Mouse (Mus musculus) mature B cell (primary cell): ENCODE results near the gene Ppp3r1.
"Not testable (repeated sequence)": the region's sequence is repeated elsewhere in the genome, so short reads cannot be mapped to it uniquely, and the experiment has no call there.

Experiments used
- in situ Hi-C: fragments of 300-500 bp; cut with MboI; formaldehyde crosslinking; loops from 2 replicates; pipeline ENCODE4 v1.14.3; 2019

Gene Ppp3r1

DNA sequence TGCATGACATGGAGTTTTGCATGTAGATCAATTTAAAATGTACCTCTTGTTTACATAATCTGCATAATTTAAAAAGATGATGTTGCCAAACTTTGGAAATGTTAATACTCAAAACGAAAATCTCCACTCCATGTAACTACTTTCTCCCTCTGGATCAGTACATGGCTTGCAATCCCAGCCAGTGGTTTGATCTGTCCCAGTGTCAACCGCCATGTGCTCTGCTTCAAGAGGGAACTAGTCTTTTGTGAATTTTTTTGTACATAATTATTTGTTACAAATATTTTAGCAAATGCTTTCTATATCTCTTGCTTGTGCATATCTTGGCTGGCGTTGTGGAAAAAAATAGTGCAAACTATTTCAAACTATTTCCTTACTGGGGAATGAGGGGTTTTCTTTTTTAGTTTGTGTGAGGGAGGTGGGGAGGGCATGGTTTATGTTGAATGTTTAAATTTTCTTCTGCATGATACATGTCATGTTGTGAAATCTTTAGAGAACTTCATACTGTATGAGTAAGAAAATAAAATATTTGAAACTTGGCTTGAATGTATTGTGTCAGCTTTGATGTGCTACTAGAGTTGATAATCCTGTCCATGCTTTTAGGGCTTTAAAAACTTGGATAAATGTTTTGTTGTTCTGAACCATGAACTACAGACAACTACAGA is 40.9 kb downstream of the Ppp3r1 start:
- in situ Hi-C loops: no loop called here

DNA sequence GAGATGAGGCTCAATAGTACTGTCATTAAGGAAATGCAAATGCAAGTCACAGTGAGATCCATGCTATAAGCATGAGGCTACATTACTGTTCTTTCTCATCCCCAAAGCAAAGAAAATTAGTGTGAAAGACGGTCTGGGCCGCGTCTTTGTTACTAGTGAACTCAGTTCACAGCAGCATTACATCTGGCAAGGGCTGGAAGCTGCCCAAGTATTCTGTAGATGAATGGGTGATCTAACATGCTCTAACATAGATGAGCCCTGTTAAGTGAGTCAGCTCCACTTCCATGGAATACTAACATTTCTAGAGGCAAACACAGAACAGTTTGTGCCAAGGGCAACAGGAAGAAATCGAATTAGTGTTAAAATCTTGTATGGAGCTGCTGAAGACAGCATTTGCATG is 41.9 kb downstream of the Ppp3r1 start:
- in situ Hi-C loops: no loop called here

DNA sequence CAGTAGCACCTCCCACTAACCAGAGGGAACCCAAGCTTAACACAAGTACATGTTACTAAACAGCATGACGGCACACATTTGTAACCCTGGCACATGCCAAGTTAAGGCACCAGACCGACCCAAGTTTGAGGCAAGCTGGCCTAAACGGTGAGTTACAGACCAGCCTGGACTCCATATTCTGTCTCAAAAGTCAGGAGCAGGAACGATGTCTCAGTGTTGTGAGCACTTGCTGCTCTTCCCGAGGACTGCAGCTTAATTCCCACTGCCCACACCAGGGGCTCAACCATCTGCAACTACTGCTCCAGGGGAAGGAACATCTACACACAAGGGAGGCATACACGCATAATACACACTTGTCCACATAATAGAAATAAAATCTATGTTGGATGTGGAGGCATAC is 43.4 kb downstream of the Ppp3r1 start:
- in situ Hi-C loops: no loop called here

DNA sequence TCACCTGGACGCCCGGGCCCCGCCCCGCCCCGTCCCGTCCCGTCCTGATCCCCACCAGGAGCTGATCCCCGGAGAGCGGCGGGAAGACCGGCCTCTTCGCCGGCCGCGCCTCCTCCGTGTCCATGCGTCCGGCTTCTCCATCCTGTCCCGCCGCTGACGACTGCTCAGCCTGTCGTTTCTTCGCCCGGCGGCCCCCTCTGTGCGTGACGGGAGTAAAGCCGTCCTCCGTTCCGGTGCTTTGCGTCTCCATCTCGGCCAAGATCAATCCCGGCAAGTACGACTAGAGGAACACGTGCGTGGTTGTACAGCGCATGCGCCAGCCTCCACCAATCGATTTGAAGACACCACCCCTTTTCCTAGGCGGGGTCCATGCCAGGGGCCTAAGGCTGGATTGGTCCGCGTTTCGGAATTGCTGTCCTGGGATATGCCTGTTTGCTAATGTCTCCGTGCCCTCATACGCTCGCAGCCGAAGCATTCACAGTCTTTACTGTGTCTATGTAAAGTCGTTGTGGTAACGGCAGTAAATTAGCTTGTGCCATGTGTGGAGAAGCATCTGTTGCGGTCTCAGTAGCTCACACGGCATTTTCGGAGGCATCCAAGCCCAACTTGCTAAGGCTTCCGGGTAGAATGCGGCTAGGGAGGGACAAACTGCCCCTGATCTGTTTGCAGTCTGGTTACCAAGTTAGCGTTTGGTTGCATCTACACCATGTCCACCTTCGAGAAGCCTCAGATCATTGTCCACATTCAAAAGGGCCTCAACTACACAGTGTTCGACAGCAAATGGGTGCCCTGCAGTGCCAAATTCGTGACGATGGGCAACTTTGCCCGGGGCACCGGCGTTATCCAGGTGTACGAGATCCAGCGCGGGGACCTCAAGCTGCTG is 52.4 kb downstream of the Ppp3r1 start, which contains the start of gene Pno1:
Gene Pno1 (minus strand): TSS at position 311 of the 883 bp plus-strand sequence.
- in situ Hi-C loops: no loop called here

DNA sequence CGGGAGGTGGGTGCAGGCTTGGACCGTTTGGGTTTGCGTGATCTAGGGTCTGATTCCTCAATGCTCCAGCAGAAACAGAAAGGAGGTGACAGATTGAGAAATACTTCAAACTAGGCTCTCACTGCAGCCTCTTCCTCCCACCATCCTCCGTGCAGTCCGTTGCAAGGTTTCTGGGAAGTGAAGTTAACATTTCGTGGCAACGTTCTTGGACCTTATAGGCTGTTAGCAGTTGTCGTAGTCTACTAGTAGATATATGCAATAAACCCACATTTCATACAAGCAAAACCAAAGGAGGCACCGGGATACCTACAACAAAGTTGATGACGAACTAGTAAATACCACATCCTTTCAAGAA is 53.1 kb downstream of the Ppp3r1 start:
- in situ Hi-C loops: no loop called here

DNA sequence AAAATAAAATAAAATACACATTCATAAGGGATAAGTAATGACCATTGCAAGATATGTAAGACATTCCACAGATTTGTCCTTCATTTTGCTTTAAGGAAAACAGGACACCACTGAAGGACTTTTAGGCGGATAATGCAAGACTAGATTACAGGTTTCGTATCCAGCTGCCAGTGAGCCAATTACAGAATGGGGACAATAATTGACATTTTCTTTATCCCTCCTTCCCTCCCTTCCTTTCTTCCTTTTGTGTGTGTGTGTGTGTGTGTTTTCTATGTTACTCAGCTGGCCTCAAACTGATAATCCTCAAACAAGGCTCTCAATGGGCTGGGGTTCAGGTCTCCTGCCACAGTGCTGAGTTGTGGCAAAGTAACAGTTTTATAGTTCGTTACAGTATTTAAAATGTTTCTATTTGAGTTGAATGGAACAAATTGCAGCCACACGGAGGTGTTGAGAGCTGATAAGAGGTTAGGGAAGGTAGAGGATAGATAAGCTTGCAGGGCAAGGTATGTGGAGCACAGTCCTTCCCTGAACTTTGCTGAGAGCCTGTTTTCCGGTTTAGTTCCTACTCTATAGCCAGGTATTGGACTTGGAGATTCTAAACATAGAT is 53.9 kb downstream of the Ppp3r1 start:
- in situ Hi-C loops: no loop called here

DNA sequence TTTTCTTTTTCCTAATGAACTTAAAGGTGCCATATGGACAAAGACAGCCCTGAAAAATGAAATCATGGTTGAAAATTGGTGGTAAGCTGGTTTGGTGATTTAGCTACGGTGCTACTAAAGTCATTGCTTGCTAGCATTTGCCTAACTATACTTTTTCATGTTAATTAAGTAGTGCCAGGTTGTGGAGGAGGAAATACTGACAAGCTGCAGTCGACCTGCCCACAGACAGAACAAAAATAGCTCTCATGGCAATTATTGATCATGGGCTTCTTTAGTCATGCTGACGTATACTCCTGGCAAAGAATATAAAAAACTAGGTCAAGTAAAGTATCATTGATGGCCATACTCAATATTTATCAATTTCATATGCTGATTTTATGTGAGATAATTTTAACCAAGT is 56.4 kb downstream of the Ppp3r1 start:
- in situ Hi-C loops: no loop called here

DNA sequence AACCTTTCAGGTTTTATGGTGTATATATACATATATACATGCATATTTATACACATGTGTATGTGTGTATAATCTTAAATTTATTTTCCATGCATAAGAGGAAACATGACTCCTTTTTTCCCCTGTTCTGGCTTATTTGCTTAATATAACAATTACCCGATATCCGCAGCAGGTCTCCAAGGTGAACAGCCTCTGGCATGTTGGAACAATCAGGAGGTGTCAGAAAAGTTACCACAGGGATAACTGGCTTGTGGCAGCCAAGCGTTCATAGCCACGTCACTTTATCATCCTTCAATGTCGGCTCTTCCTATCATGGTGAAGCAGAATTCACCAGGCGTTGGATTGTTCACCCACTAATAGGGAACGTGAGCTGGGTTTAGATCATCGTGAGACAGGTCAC is 62.1 kb downstream of the Ppp3r1 start:
- in situ Hi-C loops: no loop called here

DNA sequence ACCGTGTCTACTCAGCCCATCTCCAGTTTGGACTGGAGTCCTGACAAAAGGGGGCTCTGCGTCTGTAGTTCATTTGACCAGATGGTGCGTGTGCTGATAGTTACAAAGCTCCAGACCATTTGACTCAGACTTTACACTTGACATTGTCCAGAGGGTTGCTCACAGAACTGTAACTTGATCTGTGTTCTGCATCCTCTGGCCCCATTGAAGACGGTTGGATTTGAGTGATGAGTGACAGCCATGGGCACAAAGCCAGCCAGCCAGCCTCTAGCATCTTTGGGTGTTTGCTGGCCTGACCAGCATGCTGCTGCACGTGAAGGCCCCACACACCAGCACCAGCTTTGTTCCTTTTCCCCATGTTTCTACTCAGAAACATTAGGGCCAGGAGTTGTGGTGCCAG is 73.7 kb downstream of the Ppp3r1 start:
- in situ Hi-C loops: no loop called here

DNA sequence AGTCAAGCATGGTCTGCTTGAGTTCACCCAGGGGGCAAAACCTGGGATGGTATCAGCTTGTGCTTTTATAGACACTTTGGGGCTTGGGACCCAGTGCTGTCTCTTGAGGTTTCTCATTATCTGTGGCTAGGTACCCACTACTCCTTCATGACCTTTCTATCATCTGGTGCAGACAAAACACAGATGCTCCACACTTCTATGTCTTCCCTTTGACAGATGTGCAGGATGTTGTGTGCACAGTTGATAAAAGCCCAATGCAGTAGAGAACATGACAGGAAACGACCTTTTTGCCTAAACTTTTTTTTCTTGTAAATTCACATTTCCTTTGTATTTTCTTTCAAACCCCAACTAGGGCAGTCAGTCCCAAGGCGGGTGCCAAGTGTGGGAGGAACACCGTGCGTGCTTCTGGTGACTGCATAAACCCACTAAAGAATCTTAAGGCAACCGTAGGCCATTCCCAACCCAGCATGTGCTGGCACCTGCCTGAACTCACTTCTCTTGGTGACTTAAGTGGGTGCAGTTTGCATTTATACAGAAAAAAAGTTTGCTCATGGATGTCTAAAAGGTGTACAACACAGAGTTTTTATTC is 77.5 kb downstream of the Ppp3r1 start:
- in situ Hi-C loops: no loop called here

DNA sequence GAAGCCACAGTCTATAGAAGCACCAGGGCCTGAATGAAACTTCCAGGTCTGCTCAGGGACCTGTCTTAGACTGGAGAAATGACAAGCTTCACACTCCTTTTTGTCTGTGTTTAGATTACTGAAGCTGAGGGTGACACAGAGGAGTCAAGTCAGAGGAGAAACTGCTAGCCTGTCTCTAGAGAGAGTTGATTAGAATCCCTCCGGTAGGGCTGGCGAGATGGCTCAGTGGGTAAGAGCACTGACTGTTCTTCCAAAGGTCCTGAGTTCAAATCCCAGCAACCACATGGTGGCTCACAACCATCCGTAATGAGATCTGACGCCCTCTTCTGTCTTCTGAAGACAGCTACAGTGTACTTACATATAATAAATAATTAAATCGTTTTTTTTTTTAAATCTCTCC is 79.5 kb downstream of the Ppp3r1 start:
- in situ Hi-C loops: not testable (repeated sequence)

DNA sequence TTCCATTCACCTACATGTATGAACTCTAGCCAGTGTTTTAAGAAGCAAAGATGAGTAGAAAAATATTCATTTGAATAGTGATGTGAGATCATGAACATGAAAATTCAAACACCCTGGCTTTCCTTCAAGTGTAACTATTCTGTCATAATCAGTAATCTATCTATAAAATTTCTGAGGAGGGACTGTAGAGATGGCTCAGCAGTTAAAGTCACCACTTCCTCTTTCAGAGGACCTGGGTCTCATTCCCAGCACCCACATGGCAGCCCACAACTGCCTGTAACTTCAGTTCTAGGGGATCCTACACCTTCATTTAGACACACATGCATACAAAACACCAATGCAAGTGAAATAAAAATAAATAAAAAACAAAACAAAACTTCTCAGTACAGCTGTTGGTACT is 89.7 kb downstream of the Ppp3r1 start:
- in situ Hi-C loops: no loop called here
